Mouse (Mus musculus) embryonic facial prominence, embryonic 13.5 days (tissue): ENCODE measurements around the gene Psma5. TPM values are rescaled to one million over a fixed set of nuclear protein-coding genes. Genes with fewer than 3 reads are reported as not detected.

ENCODE experiments used
- polyA plus RNA-seq: library from polyadenylated mRNA; unstranded; fragments of >200 nt; fragmentation: Nextera tagmentation; extraction: Ambion mirVana; gene quantifications from 2 replicates; pipeline ENCODE4 v1.2.1, GENCODE M21; 2015

Gene Psma5
- polyA plus RNA-seq, 1 experiment from 2014 or later, result 302 TPM

Other genes with a start within 250 kb of the Psma5 start
- 83.2 and 113 TPM in 2 replicates for gene Gstm1, start 239.0 kb upstream of the Psma5 start, polyA plus RNA-seq
- 15.0 and 15.8 TPM in 2 replicates for gene Gstm4, start 212.0 kb upstream of the Psma5 start, polyA plus RNA-seq
- 38.4 and 44.5 TPM in 2 replicates for gene Ampd2, start 170.3 kb upstream of the Psma5 start, polyA plus RNA-seq
- gene Gnat2, start 164.1 kb upstream of the Psma5 start, polyA plus RNA-seq, result 0.83 and 0.85 TPM in 2 replicates
- 173 and 185 TPM in 2 replicates for gene Gnai3, start 110.8 kb upstream of the Psma5 start, polyA plus RNA-seq
- gene Gpr61, start 102.0 kb upstream of the Psma5 start, polyA plus RNA-seq, result 0.15 and 0.20 TPM in 2 replicates
- gene Amigo1, start 70.6 kb upstream of the Psma5 start, polyA plus RNA-seq, result 4.0 and 4.5 TPM in 2 replicates
- 2.6 and 2.8 TPM in 2 replicates for gene Cyb561d1, start 55.7 kb upstream of the Psma5 start, polyA plus RNA-seq
- 22.0 and 27.1 TPM in 2 replicates for gene Atxn7l2, start 46.0 kb upstream of the Psma5 start, polyA plus RNA-seq
- gene Sypl2, start 30.3 kb upstream of the Psma5 start, polyA plus RNA-seq, result 0.48 and 0.58 TPM in 2 replicates
- 6.4 and 10.8 TPM in 2 replicates for gene Sort1, start 27.2 kb downstream of the Psma5 start, polyA plus RNA-seq
- gene Mybphl, start 108.0 kb downstream of the Psma5 start, polyA plus RNA-seq, result not detected in 2 replicates
- gene Psrc1, start 126.9 kb downstream of the Psma5 start, polyA plus RNA-seq, result 61.4 and 73.1 TPM in 2 replicates
- 9.8 and 11.5 TPM in 2 replicates for gene Celsr2, start 158.6 kb downstream of the Psma5 start, polyA plus RNA-seq
- gene Sars, start 188.3 kb downstream of the Psma5 start, polyA plus RNA-seq, result 116 and 128 TPM in 2 replicates